Mouse (Mus musculus): ENCODE results near the gene Gm26566. TPM values are rescaled to one million over a fixed set of nuclear protein-coding genes. Genes with fewer than 3 reads are reported as not detected.
"Not testable (repeated sequence)": the region's sequence is repeated elsewhere in the genome, so short reads cannot be mapped to it uniquely, and the experiment has no call there.

Gm26566 gene
- total RNA-seq, 2 experiments from 2014 or later = 1.1 to 1.6 TPM

GRCm38 (mm10) chr4:88738480-88738879, 16.9 kb downstream of the Gm26566 start:
- DNase-seq (ENCODE audit: low spot score in 2 of 2) = peak in 1 of 2 experiments; percentile 57

- no peak for DNase-seq (ENCODE audit: low spot score in 2 of 2)
Observed at GRCm38 (mm10) chr4:88739036-88739435, 17.4 kb downstream of the Gm26566 start.

- DNase-seq (ENCODE audit: low spot score in 2 of 2) = no peak
Observed at GRCm38 (mm10) chr4:88741426-88741825, 19.8 kb downstream of the Gm26566 start.

- DNase-seq (ENCODE audit: low spot score in 2 of 2) = no peak
Observed at GRCm38 (mm10) chr4:88742771-88743371, 21.3 kb downstream of the Gm26566 start.

GRCm38 (mm10) chr4:88744207-88744606, 22.6 kb downstream of the Gm26566 start:
- no peak for DNase-seq (ENCODE audit: low spot score in 2 of 2)

GRCm38 (mm10) chr4:88749926-88750325, 28.3 kb downstream of the Gm26566 start:
- no peak for DNase-seq (ENCODE audit: low spot score in 2 of 2)

- peak; percentile 64 to 72 for DNase-seq (ENCODE audit: low spot score in 2 of 2)
Observed at GRCm38 (mm10) chr4:88754818-88755340, 33.3 kb downstream of the Gm26566 start, which contains the start of gene Gm13271. Gene Gm13271 (plus strand): TSS chr4:88754868.

- not testable (repeated sequence) for DNase-seq (ENCODE audit: low spot score in 2 of 2)
Observed at GRCm38 (mm10) chr4:88756581-88757513, 35.2 kb downstream of the Gm26566 start.

- peak; percentile 90 to 95 for DNase-seq (ENCODE audit: low spot score in 2 of 2)
Observed at GRCm38 (mm10) chr4:88757628-88758031, 36.0 kb downstream of the Gm26566 start.

GRCm38 (mm10) chr4:88758751-88759150, 37.1 kb downstream of the Gm26566 start:
- DNase-seq (ENCODE audit: low spot score in 2 of 2) = peak in 1 of 2 experiments; percentile 10

GRCm38 (mm10) chr4:88759610-88760268, 38.1 kb downstream of the Gm26566 start, which contains the start of gene Gm13283:
Gene Gm13283 (plus strand): TSS chr4:88760119.
- DNase-seq (ENCODE audit: low spot score in 2 of 2) = peak in 1 of 2 experiments; percentile 17

- DNase-seq (ENCODE audit: low spot score in 2 of 2) = peak; percentile 21 to 48
Observed at GRCm38 (mm10) chr4:88760431-88760830, 38.8 kb downstream of the Gm26566 start.

GRCm38 (mm10) chr4:88761776-88762175, 40.2 kb downstream of the Gm26566 start:
- peak; percentile 61 to 71 for DNase-seq (ENCODE audit: low spot score in 2 of 2)

GRCm38 (mm10) chr4:88762341-88762740, 40.7 kb downstream of the Gm26566 start:
- peak in 1 of 2 experiments; percentile 17 for DNase-seq (ENCODE audit: low spot score in 2 of 2)

GRCm38 (mm10) chr4:88763384-88764018, 41.9 kb downstream of the Gm26566 start:
- DNase-seq (ENCODE audit: low spot score in 2 of 2) = peak in 1 of 2 experiments; percentile 16

Other genes starting within 250 kb of the Gm26566 start
- not detected for gene Ifnb1, start 199.0 kb upstream of the Gm26566 start, total RNA-seq (2021)
- not detected for gene Ifna15, start 163.6 kb upstream of the Gm26566 start, total RNA-seq (2021)
- not detected for gene Ifna14, start 150.0 kb upstream of the Gm26566 start, total RNA-seq (2021)
- gene Ifna9, start 129.4 kb upstream of the Gm26566 start, total RNA-seq (2021) = not detected
- not detected for gene Ifna12, start 118.4 kb upstream of the Gm26566 start, total RNA-seq (2021)
- not detected for gene C87499, start 87.4 kb upstream of the Gm26566 start, total RNA-seq (2021)
- not detected for gene Ifna13, start 77.3 kb upstream of the Gm26566 start, total RNA-seq (2021)
- not detected for gene Ifna16, start 44.9 kb upstream of the Gm26566 start, total RNA-seq (2021)
- not detected for gene Ifna2, start 37.9 kb upstream of the Gm26566 start, total RNA-seq (2021)
- not detected for gene Ifnab, start 30.4 kb upstream of the Gm26566 start, total RNA-seq (2021)
- 100 to 1,000 TPM; 103 to 111 TPM for gene Klhl9, start 660 bp downstream of the Gm26566 start, total RNA-seq (2021)
- gene Gm13271, start 33.1 kb downstream of the Gm26566 start, total RNA-seq (2021) = not detected
- not detected for gene Gm13283, start 38.3 kb downstream of the Gm26566 start, total RNA-seq (2021)
- gene Gm13290, start 52.0 kb downstream of the Gm26566 start, total RNA-seq (2021) = not detected
- not detected for gene Gm13289, start 55.1 kb downstream of the Gm26566 start, total RNA-seq (2021)
- not detected for gene Gm13272, start 58.0 kb downstream of the Gm26566 start, total RNA-seq (2021)
- not detected for gene Ifnz, start 60.3 kb downstream of the Gm26566 start, total RNA-seq (2021)
- gene Gm13276, start 63.9 kb downstream of the Gm26566 start, total RNA-seq (2021) = not detected
- not detected for gene Gm13277, start 66.8 kb downstream of the Gm26566 start, total RNA-seq (2021)
- not detected for gene Gm13278, start 69.7 kb downstream of the Gm26566 start, total RNA-seq (2021)
- not detected for gene Gm13275, start 72.7 kb downstream of the Gm26566 start, total RNA-seq (2021)
- not detected for gene Gm13279, start 75.6 kb downstream of the Gm26566 start, total RNA-seq (2021)
- gene Gm13285, start 77.9 kb downstream of the Gm26566 start, total RNA-seq (2021) = not detected
- gene Gm13287, start 81.4 kb downstream of the Gm26566 start, total RNA-seq (2021) = not detected
- gene Gm13288, start 83.7 kb downstream of the Gm26566 start, total RNA-seq (2021) = not detected
- gene Ifna7, start 94.4 kb downstream of the Gm26566 start, total RNA-seq (2021) = not detected
- gene Ifna11, start 98.2 kb downstream of the Gm26566 start, total RNA-seq (2021) = not detected
- not detected for gene Ifna6, start 105.6 kb downstream of the Gm26566 start, total RNA-seq (2021)
- gene Ifna5, start 113.7 kb downstream of the Gm26566 start, total RNA-seq (2021) = not detected
- gene Ifna4, start 120.1 kb downstream of the Gm26566 start, total RNA-seq (2021) = not detected
- not detected for gene Ifna1, start 128.3 kb downstream of the Gm26566 start, total RNA-seq (2021)
- gene Ifne, start 158.4 kb downstream of the Gm26566 start, total RNA-seq (2021) = not detected